Mouse (Mus musculus) cortical plate, adult 2 months (tissue): Measurements from ENCODE around the gene Notum.

Experiments used
- CTCF ChIP-seq: fragments of 200-500 bp; IDR thresholded peaks from 2 replicates; pipeline ENCODE4 v1.5.1; 2011; ENCODE audit warnings: mild to moderate bottlenecking, control low read depth, low read length; ENCODE audit not compliant: insufficient read depth; ENCODE audit errors: extremely low read depth
- POLR2A ChIP-seq: fragments of 200-500 bp; IDR thresholded peaks from 2 replicates; pipeline ENCODE4 v1.6.1; 2011; ENCODE audit warnings: mild to moderate bottlenecking, low read length, control low read depth; ENCODE audit not compliant: insufficient read depth; ENCODE audit errors: extremely low read depth

- no peak for TF ChIP-seq CTCF
- no peak for TF ChIP-seq POLR2A
Observed at GRCm38 (mm10) chr11:120641869-120642268, 19.1 kb downstream of the Notum start.
